Mouse (Mus musculus): Measurements from ENCODE around the gene Trpm3.
A peak's percentile ranks its signal among the peaks of the same experiment; 100 is the strongest.

Gene Trpm3

DNA sequence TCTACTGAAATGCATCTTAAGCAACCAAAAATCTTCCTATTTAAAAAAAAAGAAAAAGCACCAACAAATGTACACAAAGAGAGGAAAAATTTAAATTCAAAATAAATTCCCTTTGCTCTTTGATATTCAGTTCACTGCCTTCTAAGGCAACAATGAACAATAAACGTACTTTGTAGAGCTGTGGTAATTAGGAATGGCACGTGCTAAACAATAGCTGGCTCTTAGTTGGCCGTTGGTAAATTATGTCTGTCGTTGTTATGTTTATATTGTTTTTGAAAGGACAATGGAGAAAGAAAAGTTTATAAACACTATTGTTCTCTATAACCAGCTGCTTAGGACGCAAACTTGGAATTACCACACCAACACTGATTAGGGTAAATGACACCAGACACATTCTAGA, 782.1 kb downstream of the Trpm3 start:
- DNase-seq (ENCODE audit: low read depth, low spot score): no peak

DNA sequence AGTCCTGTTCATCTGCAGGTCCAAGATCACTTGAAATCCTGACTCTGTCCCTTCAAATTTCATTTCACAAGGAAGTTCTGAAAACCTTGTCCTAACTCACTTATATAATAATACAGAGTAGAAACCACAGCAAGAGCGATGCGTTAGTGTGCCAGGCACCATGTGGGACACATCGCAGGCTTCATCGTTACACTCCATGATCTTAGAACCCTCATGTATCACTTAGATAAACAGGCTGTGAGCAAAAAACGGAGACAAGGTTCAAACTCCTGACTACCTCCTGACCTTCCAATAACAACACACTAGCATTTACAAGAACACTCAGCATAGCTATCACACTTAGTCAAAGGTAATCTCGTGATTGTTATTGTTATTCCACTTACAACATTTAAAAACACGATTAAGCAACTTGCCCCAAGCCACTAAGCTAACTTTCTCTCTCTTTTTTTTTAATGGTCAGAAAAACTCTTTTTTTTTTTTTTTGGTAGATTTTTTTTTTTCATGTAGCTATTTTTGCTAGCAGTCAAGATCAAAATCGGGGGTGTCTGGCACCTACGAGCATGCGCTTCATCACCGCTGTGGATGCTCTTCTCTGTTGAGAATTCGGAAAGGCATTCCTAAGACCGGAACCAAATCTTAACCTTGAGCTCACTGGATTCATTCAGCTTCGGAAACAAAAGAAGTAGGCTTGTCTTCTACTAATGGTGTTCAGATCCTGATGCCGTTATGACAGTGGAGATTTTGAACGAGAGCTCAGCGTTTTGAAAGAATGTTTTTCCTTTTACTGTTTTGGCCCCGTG, 784.2 kb downstream of the Trpm3 start:
- DNase-seq (ENCODE audit: low read depth, low spot score): no peak

DNA sequence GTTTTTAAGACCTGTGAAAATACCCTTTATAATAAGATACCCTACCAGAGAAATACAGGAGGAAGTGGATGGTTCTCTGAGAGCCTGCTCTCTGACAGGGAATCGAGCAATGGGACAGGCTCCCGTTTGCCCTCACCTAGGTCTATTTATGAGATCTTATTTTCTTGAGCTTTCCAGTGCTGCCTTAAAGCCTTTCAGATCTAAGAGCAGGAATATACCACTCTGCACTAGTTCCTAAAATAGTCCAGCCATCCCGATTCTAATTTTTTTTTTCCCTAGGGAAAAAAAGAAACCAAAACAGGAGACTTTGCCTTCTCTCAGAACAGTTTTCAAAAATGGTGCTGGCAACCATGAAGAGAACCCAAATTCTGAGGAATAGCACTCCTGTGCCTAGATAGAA, 786.4 kb downstream of the Trpm3 start:
- DNase-seq (ENCODE audit: low read depth, low spot score): no peak

DNA sequence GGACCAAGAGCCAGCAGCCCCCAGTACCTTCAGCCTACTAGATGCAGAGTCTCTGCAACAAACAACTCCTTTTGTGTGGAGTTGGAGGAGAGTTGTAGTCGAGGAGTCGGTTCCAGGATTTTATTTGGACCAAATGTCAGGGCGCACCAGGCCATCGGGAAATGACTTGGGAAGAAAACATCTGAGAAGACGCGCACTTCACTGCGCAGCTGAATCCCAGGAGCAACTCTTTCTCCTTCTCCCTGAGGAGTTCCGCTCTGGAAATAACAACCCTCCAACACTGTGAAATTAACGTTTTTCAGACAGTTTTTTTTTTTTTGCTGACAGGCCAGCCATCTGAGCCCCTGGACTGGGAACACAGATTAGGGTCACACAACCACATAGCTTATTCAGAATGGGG, 787.9 kb downstream of the Trpm3 start:
- no peak for DNase-seq (ENCODE audit: low read depth, low spot score)

DNA sequence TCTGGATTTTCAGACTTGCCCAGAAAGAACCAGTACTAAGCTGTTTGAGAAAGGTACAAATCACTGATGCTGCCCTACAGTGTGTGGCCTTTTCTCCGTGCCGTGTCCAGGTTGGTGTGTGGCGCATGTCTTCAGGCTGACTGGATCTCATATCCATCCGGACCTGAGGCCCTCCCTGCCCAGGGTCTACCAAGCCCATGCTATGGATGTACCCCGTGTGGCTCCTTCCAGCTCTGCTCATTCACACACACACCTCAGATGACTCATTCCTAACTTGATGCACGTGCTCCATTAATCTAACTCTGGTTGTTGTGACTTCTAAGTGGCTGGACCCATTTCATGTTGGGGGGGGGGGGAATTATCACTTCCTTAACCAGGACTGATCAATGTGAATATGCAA, 789.5 kb downstream of the Trpm3 start:
- DNase-seq (ENCODE audit: low read depth, low spot score): no peak

DNA sequence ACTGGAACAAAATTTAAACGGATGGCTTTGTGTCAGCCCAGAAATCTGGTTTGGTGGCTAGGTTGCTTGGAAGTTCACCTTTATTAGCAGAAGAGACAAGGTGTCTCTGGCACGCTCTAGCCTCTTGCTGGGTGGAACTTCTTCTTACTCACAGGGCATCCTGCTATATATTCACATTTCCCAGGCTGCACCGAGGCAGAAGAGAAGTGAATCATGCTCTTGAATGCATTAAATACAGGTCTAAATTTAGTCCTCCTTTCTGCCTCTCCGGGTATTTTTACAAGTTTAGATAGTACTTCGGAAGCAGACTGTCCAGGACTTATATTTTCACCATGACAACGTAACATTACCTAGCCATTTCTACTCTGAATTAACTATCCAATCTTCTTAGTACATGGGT, 790.9 kb downstream of the Trpm3 start:
- DNase-seq (ENCODE audit: low read depth, low spot score): no peak

DNA sequence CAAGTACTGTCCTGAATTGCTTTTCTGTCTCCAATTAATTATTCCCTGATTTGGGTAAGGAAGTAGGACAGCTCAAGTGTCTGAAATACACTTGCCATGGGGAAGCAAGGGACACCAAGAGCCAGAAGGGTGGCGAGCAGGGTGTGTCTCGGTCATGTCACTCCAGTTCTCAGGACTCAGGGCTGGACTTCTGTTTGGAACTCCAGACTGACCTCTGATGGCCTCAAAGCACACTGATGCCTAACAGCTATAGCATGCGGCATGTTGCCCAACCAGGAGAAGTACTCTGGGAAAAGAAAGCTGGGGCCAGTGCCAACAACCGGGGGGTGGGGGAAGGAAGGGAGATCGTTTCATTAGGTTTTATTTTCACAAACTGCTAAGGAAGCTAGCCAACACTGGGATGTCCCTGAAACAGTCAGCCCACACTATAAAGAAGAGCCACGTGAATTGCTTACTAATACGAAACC, 791.6 kb downstream of the Trpm3 start:
- no peak for DNase-seq (ENCODE audit: low read depth, low spot score)

DNA sequence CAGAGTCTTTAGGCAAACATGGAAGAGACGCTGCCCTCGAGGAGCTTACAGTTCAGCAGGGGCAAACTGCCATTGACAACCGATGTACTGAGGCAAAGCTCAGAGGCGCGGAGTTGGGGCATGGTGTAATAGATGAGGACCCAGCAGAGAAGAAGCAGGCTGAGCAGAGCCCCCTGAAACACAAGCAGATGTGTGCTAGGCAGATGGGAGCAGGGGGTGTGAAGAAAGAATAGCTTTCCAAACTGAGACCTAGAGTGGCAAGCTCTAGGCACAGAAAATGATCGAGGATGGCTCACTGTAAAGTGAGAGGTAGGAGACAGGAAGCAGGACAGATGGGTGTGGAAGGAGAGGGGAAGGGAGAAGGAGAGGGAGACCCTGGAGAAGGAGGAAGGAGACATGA, 792.2 kb downstream of the Trpm3 start:
- no peak for DNase-seq (ENCODE audit: low read depth, low spot score)

DNA sequence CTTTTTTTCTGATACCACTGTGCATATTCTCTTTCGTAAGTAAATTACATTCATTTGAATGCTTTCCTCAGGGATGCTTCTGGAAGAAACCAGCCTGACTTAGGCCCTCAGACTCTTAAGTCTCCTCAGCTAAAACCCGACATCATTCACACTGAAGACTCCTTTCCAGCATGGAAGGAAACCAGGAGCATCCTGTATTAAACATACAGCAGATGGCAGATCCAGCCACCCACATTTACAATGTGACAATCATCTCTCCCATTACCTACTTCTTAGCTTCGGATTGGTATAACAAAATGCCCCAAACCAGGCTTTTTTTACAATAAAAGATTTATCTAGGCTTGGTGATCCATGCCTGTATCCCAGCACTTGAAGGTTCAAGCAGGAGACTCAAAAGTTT, 796.2 kb downstream of the Trpm3 start:
- DNase-seq (ENCODE audit: low read depth, low spot score): no peak

DNA sequence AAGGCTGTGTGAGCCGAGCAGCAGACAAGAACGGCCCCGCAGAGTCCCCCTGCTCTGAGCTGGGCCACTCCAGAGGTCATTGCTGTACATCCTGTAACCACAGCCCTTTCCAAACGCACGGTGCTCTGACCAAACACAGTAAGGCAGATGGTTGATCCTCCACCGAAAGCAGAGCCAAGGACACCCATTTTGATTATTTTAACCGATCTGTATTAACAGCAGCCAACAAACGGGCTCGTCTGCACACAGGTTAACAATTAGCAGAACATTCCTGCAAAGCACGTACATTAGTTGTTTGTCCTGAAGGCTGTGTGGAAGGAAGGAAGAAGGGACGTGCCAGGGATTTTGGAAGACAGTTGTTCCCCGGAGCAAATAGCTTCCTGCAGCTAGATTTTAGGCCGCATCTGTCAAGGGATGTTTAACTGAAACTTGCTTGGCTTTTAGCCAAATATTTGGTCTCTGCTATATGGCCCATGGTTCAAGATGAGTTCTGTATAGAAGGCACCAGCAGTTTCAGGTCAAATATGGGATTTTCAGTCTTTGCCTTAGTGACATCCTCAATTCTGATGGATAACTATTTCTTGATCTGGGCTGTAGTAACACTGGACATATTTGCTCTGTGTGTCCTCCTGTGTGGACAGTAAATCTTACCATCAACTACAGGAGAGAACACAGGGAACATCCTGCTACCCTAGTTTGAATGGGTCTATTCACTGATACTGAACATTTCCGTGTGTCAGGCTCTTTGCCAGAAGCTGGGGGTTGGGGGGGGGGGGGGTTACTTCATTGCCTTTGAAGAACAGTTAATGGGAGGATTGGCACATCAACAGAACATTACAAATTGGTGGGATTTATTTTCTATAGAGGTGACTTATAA, 800.2 kb downstream of the Trpm3 start:
- DNase-seq (ENCODE audit: low read depth, low spot score): no peak

DNA sequence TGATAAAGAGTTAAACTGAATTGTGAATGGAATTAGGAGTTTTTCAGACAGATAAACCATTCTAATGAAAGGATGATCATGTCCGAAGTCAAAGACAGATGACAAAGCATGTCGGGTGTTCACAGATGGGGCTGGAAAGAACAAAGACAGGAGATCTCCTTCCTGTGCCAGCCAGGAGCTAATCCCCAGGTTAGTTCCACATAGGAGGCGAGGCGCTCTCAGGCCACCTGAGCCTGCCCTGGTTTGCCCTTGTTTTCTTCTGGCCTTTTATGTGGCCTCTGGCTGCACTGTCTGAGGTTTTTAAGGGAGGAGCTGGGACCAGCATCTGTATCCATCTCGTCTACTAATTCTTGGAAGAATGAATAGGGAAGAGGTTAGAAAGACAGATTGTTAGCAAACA, 801.0 kb downstream of the Trpm3 start:
- DNase-seq (ENCODE audit: low read depth, low spot score): no peak

DNA sequence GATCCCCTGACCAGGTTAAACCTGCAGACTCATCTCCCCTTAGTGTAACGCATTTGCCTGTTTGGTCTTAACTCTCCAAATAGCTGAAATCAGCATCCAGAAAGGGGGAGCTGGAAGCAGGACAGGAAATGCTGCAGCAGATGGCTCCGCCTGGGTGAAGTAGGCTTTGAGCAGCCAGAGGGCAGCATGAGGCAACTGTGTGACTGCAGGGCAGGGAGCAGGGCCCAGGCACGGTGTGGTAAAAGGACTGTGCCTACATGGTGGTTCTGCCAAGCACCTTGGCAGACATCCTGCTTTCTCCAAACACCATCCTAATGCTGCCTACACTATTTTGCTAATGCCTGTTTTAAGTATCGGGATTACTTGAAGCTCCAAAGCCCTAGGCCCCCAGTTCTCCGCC, 801.6 kb downstream of the Trpm3 start:
- peak; percentile 41 for DNase-seq (ENCODE audit: low read depth, low spot score)

DNA sequence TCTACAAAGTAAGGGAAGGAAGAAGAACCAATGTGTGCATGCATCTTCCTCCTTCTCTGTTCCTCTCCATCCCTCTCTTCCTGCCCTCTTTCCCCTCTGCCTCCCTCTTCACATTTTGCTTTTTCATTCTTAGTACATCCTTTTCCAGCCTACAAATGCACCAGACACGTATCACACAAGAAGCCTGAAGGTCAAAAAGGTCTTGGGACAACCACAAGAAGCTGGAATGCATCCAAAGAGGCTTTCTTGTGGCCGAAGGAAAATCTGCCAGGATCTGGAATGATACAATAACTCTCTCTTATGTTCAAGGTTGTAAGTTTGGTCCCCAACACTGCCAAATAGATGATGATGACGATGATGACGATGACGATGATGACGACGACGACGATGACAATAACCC, 802.1 kb downstream of the Trpm3 start:
- no peak for DNase-seq (ENCODE audit: low read depth, low spot score)

DNA sequence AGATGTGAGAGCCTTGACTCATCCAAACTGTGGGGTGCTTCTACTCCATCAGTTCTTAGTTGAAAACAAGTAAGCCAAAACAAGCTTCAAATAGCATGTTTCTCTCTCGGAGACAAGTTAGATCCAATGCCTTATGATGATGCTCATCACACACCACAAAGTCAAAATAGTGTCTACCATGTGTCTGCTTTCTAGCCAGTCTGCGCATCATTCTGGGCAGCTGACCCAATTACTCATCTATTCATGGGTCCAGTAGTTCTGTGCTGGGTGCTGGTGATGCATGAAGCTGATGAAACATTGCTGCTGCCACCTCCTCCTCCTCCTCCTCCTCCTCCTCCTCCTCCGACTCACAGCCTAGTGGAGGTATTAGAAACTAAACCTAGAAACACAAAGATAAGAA, 813.6 kb downstream of the Trpm3 start:
- DNase-seq (ENCODE audit: low read depth, low spot score): no peak

DNA sequence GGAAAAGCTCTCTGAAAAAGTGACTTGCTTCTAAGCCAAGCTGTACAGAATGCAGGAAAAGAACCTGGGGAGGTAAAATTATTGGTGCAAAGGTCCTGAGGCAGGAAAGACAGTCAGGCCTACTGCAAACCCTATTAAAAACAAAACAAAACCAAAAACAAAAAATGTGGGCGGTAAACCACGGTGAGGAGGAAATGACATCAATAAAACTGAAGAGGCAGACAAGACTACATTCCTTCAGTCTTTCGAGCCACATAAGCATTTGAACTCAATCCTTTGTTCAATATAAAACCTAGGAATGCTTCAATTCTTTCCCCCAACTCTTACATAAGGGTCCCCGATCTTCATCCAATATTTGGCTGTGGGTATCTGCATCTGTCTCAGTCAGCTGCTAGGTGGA, 814.3 kb downstream of the Trpm3 start:
- DNase-seq (ENCODE audit: low read depth, low spot score): no peak

DNA sequence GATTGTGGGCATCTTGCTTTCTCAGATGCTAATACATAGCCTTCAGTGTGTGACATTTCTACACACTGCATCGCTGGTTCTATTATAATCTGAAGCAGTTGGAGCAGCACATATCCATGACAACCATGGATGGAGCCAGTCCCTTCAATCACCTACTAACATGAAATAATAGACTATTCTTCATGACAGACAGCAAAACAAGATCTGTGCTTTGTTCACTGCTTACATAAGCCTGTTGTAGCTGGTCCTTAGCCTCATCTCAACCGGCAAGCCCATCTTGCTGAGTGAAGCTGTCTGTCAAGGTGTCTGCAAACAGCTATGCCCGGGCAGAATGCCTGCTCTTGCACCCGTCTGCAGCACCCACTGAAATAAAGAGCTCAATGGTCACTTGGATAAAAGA, 819.6 kb downstream of the Trpm3 start:
- no peak for DNase-seq (ENCODE audit: low read depth, low spot score)

DNA sequence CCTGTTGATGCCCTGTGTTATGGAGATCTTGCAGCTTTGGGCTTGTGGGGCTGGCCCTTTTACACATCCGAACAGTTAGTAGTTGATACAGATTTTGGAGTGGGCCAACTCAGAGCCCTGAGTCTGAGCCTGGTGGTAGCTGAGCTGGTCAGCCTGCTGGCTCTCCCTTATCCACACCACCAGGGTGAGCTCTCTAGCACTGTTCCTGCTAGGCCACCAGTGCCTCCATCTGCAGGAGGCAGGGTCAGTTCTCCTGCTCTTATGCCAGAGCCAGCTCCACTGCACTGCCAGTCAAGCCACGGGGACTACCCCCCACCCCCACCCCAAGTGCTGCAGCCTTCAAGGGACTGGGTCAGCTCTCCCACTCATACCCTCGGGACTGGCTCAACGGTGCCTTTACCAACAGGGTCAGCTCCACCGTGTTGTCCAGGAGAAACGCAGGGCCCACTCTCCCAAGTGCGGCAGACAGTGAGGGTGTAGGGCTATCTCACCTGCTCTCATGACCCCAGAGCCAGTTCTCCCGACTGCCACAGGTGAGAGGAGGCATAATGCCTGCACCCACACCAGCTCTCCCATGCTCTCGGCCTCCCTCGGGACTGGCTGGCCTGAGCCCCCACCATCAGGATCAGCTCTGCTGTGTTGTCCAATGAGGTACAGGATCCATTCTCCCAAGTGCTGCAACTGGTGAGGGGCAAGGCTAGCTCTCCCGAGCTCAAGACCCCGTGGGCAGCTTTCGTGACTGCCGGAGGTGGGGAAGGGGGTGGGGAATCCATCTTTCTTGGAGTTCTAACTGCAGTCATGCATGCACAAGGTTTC, 821.8 kb downstream of the Trpm3 start:
- DNase-seq (ENCODE audit: low read depth, low spot score): no peak

DNA sequence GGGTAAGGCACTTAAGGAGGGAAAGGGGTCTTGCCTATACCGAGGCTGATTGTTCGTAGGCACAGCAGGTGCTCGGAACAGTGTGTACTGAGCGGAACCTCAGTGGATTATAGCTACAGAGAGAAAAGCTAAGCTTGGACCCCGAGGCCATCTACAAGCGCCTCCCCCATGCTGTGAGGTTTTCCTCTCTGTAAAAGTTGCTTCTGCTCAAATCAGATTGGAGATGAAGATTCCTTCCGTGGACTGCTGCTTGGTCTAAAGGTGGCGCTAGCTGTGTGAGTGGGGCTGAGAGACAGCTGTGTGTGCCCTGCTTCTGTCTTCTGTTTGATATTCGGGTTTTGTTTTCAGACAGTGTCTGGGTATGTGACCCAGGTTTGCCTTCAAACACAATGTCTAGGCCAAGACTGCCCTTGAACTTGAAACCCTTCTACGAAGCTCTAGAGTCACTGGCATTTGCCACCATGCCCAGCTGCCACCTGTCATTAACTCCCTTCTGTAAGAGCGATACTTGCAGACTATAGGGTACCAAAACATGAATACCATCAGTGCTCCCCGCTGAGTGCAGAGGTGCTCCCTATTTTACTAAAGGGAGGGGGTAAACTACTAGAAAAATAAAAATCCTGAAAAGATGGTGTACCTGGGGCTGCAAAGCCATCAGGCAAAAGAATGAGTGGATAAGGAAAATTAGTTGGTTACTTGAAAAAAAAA, 823.3 kb downstream of the Trpm3 start:
- DNase-seq (ENCODE audit: low read depth, low spot score): no peak

DNA sequence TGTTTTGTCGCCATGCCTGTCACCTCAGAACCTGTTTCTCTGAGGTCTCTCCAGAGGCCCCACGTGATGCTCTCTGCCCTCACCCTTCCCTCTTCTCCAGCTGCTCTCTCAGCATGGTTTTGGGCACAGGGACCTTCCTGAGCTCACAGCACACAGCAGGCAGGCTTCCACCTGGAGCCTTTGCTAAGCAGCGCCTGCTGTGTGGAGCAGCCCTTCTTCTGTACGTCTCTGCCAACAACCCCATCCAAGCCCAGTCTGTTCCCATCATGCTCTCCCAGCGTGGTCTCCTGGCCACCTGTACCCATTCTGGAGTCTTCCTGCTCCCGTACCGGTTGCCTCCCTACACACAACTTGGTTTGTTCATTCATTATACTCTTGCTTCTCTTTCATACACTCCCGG, 823.9 kb downstream of the Trpm3 start:
- no peak for DNase-seq (ENCODE audit: low read depth, low spot score)

DNA sequence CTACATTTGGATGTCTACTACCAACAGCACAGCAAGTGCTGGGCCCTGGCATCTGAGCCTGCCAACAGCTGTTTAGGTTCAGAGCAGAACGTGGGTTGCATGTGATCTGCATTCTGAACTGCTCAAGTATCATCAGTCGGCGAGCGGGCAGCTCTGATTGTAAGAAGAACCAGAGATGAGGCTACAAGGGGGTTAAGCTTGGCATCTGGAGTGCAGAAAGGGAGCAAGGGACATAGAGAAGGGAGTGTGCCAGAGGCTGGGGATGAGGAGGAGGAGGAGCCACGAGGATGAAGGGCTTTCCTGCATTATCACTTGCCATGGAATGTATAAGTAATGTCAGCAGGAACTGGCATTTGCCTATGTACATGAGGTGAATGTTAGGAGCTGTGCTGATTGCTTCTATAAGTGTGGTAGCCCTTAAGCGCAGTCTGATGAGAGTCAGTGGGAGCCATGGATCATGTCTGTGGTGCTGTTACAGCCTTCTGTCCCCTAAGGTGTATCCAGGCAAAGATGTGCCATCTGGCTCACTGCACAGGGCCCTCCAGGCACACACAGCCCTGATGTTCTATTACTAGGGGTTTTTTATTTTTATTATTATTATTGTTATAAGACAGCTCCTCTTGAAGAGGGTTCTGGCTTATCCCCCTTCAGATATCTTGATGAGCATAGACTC, 825.0 kb downstream of the Trpm3 start:
- no peak for DNase-seq (ENCODE audit: low read depth, low spot score)

DNA sequence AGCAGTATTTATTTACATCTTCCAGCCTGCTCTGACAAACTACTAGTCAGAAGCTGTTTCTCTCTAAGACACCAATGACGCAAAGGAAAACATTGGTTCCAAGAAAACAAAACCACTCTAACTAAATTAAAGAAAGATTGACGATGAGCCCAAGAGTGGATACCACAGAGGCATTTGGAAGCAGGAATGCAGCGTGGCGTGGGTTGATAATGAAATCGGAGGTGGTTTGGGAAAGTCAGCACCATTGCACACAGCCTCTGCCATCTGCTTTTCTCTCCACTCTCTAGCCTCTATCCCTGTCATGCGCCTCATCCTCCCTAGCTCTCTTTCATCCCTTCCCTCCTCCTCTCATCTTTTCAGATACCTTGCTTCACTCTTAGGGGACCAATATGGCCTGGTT, 826.6 kb downstream of the Trpm3 start:
- DNase-seq (ENCODE audit: low read depth, low spot score): no peak
